Mouse (Mus musculus): Measurements from ENCODE around the gene Ints1. TPM values are rescaled to one million over a fixed set of nuclear protein-coding genes. Genes with fewer than 3 reads are reported as not detected.
A peak's percentile ranks its signal among the peaks of the same experiment; 100 is the strongest.

Gene Ints1
- polyA plus RNA-seq, 1 experiment, result 46.4 TPM

DNA sequence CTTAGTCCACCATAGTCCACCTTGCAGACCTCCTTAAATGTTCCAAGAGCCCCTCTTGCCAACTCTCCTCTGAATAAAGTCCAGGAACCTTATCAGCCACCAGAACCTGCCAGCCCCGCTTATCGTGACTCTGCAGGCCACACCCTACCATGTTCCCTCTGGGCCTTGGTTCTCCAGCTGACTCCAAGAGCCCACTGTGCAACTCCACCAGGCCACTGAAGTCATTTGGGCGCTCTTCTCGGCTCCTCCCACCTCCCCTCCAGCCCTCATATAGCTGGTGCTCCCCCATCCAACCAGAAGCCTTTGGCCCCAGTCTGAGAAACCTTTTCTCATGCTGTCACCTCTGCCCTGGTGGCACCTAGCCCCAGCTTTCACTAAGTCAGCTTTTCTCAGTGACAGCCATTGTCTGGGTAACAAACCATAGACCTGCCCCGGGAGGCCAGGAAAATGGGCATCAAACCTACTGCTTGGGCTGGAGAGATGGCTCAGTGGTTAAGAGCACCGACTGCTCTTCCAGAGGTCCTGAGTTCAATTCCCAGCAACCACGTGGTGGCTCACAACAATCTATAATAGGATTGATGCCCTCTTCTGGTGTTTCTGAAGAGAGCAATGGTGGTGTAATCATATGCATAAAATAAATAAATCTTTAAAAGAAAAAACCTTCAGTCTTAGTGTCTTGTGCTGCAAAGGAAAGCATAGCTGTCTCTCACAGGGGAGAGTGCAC is 36.7 kb downstream of the Ints1 start:
- Histone ChIP-seq H3K4me2 (ENCODE audit: low read depth) (no peak overlapping the region), H3ac (ENCODE audit: control insufficient read depth, insufficient read length) (no peak overlapping the region), H3K79me2 (ENCODE audit: control insufficient read depth, insufficient read depth) (peaks cover 20% of the 10 kb centered on the region), H3K36me3 (ENCODE audit: control insufficient read depth, insufficient read depth) (no peaks in the 10 kb centered on the region), H3K27me3 (ENCODE audit: control insufficient read depth, insufficient read depth, insufficient read length) (no peaks in the 10 kb centered on the region), H3K4me3 (no peak overlapping the region)
- TF ChIP-seq POLR2AphosphoS2 (IDR thresholded peaks at IDR 0.05; ENCODE audit: insufficient read length, low read depth) (no peak), MYOG (IDR thresholded peaks at IDR 0.05; ENCODE audit: control insufficient read depth in 1 of 3, insufficient read depth in 1 of 3, insufficient read length in 2 of 3, low read depth in 2 of 3) (no peak), TCF12 (IDR thresholded peaks at IDR 0.05; ENCODE audit: insufficient read depth, poor library complexity, severe bottlenecking) (no peak), CEBPB (IDR thresholded peaks at IDR 0.05; ENCODE audit: insufficient read depth, poor library complexity, severe bottlenecking) (no peak), MYOD1 (IDR thresholded peaks at IDR 0.05; ENCODE audit: control insufficient read depth in 1 of 3, insufficient read length in 2 of 3, low read depth in 2 of 3) (no peak), POLR2A (IDR thresholded peaks at IDR 0.05; ENCODE audit: insufficient read length, low read depth) (no peak), USF1 (IDR thresholded peaks at IDR 0.05; ENCODE audit: low read depth) (no peak), E2F4 (IDR thresholded peaks at IDR 0.05; ENCODE audit: insufficient read depth) (no peak), MAX (IDR thresholded peaks at IDR 0.05; ENCODE audit: low read depth) (no peak), REST (IDR thresholded peaks at IDR 0.05; ENCODE audit: insufficient read depth, insufficient read length) (no peak), SRF (IDR thresholded peaks at IDR 0.05; ENCODE audit: control insufficient read depth, insufficient read length, low read depth) (no peak), TCF3 (IDR thresholded peaks at IDR 0.05; ENCODE audit: insufficient read length, low read depth) (no peak)

GRCm38 (mm10) chr5:139737841-139738591 is 37.5 kb downstream of the Ints1 start:
- Histone ChIP-seq H3K27me3 (ENCODE audit: control insufficient read depth, insufficient read depth, insufficient read length) (no peaks in the 10 kb centered on the region), H3K36me3 (ENCODE audit: control insufficient read depth, insufficient read depth) (no peaks in the 10 kb centered on the region), H3K4me2 (ENCODE audit: low read depth) (no peak overlapping the region), H3K4me3 (no peak overlapping the region), H3K79me2 (ENCODE audit: control insufficient read depth, insufficient read depth) (peaks cover 28% of the 10 kb centered on the region), H3ac (ENCODE audit: control insufficient read depth, insufficient read length) (no peak overlapping the region)
- TF ChIP-seq TCF3 (IDR thresholded peaks at IDR 0.05; ENCODE audit: insufficient read length, low read depth) (no peak), E2F4 (IDR thresholded peaks at IDR 0.05; ENCODE audit: insufficient read depth) (no peak), TCF12 (IDR thresholded peaks at IDR 0.05; ENCODE audit: insufficient read depth, poor library complexity, severe bottlenecking) (no peak), USF1 (IDR thresholded peaks at IDR 0.05; ENCODE audit: low read depth) (no peak), MYOD1 (IDR thresholded peaks at IDR 0.05; ENCODE audit: control insufficient read depth in 1 of 3, insufficient read length in 2 of 3, low read depth in 2 of 3) (no peak), MAX (IDR thresholded peaks at IDR 0.05; ENCODE audit: low read depth) (no peak), SRF (IDR thresholded peaks at IDR 0.05; ENCODE audit: control insufficient read depth, insufficient read length, low read depth) (no peak)

DNA sequence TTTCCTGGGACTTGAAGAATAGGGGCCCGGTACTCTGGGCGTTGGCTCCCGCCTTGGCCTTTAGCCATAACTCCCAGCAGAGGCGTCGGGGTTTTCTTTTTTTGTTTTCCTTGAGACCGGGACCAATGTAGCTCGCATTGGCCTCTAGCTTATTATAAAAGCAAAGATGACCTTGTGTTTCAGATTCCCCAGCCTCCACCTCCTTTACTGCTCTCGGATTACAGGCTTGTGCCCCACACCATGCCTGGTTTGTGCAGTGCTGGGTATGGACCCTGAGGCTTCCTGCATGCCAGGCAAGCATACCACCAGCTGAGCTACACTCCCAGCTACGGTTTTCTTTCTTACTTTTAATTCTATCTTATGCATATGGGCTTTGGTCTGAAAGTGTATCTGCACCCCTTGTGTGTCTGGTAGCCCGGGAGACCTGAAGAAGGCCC is 39.0 kb downstream of the Ints1 start:
- no peaks in the 10 kb centered on the region for H3K36me3 ChIP-seq (ENCODE audit: control insufficient read depth, insufficient read depth)
- H3K4me2 ChIP-seq (ENCODE audit: low read depth), result peak overlapping the region; percentile 64
- peak overlapping the region; percentile 47 for H3K4me3 ChIP-seq
- TF ChIP-seq POLR2A (IDR thresholded peaks at IDR 0.05; ENCODE audit: insufficient read length, low read depth) (peak; percentile 4), MAX (IDR thresholded peaks at IDR 0.05; ENCODE audit: low read depth) (no peak), MYOG (IDR thresholded peaks at IDR 0.05; ENCODE audit: control insufficient read depth in 1 of 3, insufficient read depth in 1 of 3, insufficient read length in 2 of 3, low read depth in 2 of 3) (no peak)
- peak overlapping the region; percentile 20 for H3ac ChIP-seq (ENCODE audit: control insufficient read depth, insufficient read length)
- no peaks in the 10 kb centered on the region for H3K27me3 ChIP-seq (ENCODE audit: control insufficient read depth, insufficient read depth, insufficient read length)
- H3K79me2 ChIP-seq (ENCODE audit: control insufficient read depth, insufficient read depth), result peaks cover 38% of the 10 kb centered on the region

GRCm38 (mm10) chr5:139735677-139736503 is 39.6 kb downstream of the Ints1 start, which contains the start of gene Micall2:
Micall2 (minus strand) TSS chr5:139736336.
- Histone ChIP-seq H3K36me3 (ENCODE audit: control insufficient read depth, insufficient read depth) (no peaks in the 10 kb centered on the region), H3K27me3 (ENCODE audit: control insufficient read depth, insufficient read depth, insufficient read length) (no peaks in the 10 kb centered on the region), H3ac (ENCODE audit: control insufficient read depth, insufficient read length) (peak within 1 kb of the TSS; percentile 20), H3K79me2 (ENCODE audit: control insufficient read depth, insufficient read depth) (peaks cover 38% of the 10 kb centered on the region), H3K4me2 (ENCODE audit: low read depth) (peak within 1 kb of the TSS; percentile 96), H3K4me3 (peak within 1 kb of the TSS; percentile 47)
- TF ChIP-seq SRF (IDR thresholded peaks at IDR 0.05; ENCODE audit: control insufficient read depth, insufficient read length, low read depth) (peak; percentile 85), USF1 (IDR thresholded peaks at IDR 0.05; ENCODE audit: low read depth) (no peak), MYOD1 (IDR thresholded peaks at IDR 0.05; ENCODE audit: control insufficient read depth in 1 of 3, insufficient read length in 2 of 3, low read depth in 2 of 3) (peak in 1 of 3 experiments; percentile 3), POLR2A (IDR thresholded peaks at IDR 0.05; ENCODE audit: insufficient read length, low read depth) (peak; percentile 41)
